Mouse (Mus musculus) frontal cortex, postnatal 36 days (tissue): Measurements from ENCODE around the gene Tspan10.
"Not testable (repeated sequence)": the region's sequence is repeated elsewhere in the genome, so short reads cannot be mapped to it uniquely, and the experiment has no call there.

Source experiments
- DNase-seq, 2 experiments: peaks; one replicate each; pipeline ENCODE4 v3.0.0; 2022; ENCODE audit warnings: low spot score in 2 of 2

The Tspan10 gene

GRCm38 (mm10) chr11:120442344-120442743 lies at the start of gene Tspan10:
Tspan10 (plus strand) TSS chr11:120442644.
- DNase-seq, result no peak

DNA sequence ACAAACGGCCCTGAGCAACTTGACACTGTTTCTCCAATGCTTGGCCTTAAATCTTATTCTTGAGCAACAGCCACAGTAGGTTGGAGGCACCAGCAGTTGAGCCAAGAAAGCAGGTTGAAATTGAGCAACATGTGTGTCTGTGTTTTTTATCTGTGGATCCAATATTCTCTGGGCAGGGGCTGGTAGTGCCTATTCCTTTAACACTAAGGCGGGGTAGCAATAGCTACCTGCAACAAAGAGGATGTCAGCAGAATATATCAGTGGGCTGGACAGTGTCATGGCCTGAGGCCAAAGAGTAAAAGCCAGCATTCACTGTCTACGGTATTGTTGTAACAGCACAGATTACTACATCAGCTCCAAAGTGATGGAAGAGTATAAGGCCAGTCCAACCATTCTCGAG lies 46.8 kb upstream of the Tspan10 start:
- DNase-seq, result no peak

DNA sequence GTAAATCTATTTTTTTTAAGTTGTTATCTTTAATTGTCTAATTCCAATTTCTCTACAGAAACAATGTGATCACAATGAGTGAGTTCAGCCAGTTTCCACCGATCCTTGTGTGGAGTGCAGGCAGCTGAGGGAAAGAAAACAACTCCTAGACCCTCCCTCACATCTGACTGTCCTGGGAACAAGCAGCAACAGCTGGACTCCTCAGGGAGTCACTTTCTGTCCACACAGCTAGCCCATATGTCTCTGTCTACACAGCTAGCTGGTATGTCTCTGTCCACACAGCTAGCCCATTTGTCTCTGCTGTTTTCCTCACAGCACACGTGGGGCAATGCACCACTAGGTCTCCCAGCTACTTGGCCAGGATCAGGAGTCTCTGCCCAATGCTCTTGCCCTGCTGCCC lies 44.8 kb upstream of the Tspan10 start:
- DNase-seq, result no peak

DNA sequence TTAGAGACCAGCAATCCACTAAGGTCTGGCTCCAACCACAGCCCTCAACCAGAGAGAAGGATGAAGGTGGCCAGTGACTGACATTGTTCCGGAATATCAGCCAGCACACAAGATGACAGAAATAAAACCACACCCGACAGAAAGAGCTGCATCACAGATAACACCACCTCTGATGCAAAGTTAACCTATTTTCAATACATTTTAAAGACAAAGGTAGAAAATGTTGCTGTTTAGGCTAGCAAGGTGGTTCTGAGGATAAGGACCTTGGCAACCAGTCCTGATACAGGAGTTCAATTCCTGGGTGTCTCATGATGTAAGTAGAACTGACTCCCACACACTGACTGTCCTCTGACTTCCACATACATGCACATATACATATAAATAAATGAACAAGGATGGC lies 43.1 kb upstream of the Tspan10 start:
- DNase-seq, result no peak

- no peak for DNase-seq
Measured at GRCm38 (mm10) chr11:120404814-120405213, 37.6 kb upstream of the Tspan10 start.

- DNase-seq, result no peak
Measured at GRCm38 (mm10) chr11:120405867-120406266, 36.6 kb upstream of the Tspan10 start.

GRCm38 (mm10) chr11:120406445-120406844 lies 36.0 kb upstream of the Tspan10 start:
- DNase-seq, result no peak

DNA sequence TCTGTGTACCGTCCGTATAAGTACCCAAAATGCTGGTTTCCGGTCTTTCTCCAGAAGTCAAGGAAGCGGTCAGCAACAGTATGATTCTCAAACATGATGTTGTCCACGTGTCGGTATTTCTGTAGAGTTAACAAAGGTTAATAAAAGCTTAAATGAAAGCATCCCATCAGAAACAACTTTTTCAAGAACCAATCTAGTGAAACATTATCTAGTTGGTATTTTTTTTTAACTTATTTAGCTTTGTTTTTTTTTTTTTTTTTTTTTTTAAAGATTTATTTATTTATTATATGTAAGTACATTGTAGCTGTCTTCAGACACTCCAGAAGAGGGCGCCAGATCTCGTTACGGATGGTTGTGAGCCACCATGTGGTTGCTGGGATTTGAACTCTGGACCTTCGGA lies 28.8 kb upstream of the Tspan10 start:
- not testable (repeated sequence) for DNase-seq

DNA sequence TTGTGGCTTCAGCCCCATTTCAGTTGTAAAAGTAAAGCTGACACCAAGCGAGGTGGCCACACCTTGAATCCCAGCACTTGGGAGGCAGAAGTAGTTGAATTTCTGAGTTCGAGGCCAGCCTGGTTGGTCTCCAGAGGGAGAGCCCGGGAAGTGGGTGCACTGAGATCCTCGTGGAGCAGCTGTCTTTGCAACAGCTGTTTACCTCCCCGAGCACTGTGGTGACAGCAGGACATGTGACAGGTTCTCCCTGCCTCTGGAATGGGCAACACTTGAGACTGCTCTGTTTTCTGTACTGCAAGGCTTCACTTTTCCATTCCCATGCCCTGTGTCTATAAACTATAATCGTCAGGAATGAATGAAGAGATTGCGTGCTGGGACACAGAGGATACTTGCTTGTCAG lies 24.6 kb upstream of the Tspan10 start:
- DNase-seq, result no peak

DNA sequence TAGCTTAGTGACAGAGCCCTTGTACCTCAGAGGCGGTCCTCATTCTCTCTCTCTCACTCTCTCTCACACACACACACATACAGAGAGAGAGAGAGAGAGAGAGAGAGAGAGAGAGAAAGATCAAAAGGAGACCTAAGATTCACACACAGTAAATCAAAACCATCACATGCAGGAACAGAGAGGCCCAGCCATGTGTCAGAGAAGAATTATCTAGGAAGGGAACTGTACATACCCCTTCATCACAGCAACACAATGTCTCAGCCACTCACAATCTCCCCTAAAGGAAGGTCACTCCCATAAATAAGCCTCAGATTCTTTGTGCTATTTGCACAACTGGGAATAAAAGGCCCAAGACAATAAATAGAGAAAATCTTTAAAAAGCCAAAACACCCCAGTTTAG lies 23.9 kb upstream of the Tspan10 start:
- DNase-seq, result no peak

DNA sequence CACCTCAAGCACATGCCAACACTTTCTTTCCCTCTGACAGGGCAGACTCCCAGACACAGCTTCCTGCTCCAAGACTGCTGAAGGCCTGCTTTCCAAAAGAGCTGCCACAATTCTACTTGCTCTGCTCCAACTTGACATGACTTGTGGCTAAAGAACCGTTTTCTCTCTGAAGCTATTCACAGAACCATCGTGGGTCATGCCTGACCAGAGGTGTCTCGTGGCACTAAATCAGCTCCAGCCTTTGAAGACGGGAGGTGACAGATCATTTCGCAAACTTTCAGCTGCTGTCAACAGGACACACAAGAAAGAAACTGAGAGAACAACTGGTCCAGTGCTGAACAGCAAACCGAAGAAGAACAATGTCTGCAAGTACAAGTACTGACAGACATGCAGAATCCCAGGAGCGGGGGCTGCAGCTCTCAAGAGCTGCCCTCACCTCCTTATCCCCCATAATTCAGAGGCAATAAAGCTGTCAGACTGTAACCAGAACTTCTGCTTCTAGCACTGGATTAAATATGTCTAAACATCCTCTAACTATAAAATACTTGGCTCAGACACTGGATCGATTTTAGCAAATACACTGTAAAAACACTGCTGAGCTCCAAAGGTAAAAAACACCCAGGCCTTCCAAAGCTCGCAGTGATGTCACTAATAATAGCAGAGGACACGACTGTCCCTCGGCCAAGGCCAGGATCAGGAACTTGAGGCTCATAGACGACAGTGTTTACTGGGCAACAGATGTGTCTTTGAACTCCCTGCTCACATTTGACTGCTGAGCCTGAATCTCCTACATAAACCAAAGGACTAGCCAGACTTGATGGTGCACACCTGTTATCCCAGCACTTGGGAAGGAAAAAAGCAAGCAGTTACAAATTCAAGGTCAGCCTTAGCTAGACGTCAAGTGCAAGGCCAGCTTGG lies 19.5 kb upstream of the Tspan10 start:
- no peak for DNase-seq

DNA sequence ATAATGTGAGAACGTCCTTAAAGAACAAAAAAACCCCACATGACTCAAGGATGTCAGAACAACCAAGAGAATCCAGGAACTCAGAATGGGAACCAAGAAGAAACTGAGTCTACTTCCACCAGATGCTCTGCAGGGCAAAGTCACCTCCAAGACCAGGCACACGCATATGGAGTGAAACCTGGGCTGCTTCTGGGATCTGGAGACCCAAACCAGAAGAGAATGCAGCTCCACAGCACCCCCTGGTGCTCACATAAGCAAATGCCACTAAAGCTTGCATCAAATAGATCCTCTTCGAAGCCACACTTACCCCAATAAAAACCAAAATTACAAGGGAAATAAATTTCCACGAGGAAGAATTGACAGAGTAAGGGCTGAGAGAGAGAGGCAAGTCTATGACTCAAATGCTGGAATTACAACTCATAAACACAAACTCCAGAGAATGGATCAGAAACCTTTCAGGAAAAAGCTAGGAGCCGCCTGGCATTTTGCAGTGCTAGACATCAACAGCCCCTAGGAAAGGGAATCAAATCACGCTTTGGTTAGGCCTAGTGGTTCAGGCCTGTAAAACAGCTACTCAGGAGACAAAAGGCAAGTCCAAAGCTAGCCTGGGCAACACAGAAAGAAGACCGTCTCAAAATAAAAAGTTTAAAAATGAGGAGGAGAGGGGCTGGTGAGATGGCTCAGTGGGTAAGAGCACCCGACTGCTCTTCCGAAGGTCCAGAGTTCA lies 18.7 kb upstream of the Tspan10 start:
- peak; percentile 37 to 64 for DNase-seq

DNA sequence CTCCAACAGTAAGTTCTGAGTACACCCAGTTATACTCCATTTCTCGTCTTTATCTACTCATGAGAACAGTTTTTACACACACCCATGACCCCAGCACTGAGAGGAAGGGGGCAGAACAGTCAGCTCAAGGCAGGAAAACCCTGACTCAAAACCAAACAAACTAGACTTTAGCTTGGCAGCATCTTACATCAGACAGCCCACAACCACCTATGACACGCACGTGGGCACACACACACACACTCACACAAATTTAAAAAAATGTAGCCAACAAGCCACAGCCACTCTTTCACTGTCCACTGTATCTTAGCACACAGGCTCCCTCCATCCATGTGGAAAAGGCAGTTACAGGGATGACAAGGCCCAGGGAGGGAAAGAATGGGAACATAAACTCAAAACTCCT lies 15.7 kb upstream of the Tspan10 start:
- no peak for DNase-seq

GRCm38 (mm10) chr11:120437152-120437856 lies 5.1 kb upstream of the Tspan10 start, which contains the start of gene Nploc4:
Nploc4 (minus strand) TSS chr11:120437708.
- peak; percentile 86 to 87 for DNase-seq

GRCm38 (mm10) chr11:120437857-120438385 lies 4.5 kb upstream of the Tspan10 start:
- DNase-seq, result no peak

GRCm38 (mm10) chr11:120442765-120443280 lies 379 bp downstream of the Tspan10 start:
- no peak for DNase-seq

- no peak for DNase-seq
Measured at GRCm38 (mm10) chr11:120444106-120444505, 1.7 kb downstream of the Tspan10 start.

GRCm38 (mm10) chr11:120445475-120445874 lies 3.0 kb downstream of the Tspan10 start:
- no peak for DNase-seq

- DNase-seq, result no peak
Measured at GRCm38 (mm10) chr11:120447179-120447578, 4.7 kb downstream of the Tspan10 start.

DNA sequence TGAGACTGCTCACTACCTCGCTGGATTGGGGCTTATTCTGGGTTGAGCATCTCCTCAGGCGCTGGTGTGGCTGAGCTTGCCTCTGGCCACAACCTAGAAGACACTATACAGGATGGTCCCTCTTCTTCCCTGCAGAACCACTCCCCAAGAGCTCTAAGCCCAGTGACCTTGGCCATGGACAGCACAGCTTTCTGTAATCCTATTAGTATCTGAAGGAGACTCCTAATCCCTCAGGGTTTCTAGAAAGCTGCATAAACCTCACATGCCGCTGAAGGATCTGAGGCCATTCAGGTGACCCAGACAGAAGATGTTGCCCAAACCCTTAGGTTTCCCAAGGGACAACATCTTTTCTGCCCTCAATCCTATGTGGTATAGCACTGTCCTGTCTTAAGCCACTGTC lies 9.8 kb downstream of the Tspan10 start:
- no peak for DNase-seq

DNA sequence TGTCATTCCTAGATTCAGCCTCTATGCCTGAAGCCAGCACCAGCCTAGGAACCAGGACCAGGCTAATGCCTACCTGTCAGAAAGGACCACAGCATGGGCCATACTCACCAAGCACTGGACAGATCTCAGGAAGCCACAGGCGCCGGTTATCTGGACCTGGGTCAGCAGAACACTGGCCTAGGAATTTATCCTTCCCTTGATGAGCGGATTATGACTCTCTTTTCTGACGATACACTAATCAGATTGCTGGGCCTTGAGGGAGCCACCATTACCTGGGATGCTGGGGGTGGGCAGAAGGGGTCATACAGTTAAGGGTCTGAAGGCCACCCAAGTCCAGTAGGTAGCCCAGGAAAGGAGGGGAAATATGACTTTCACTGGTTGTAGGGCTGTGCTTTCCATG lies 10.9 kb downstream of the Tspan10 start, which contains the start of gene Pde6g:
TSS of gene Pde6g (minus strand) at position 195 of the 400 bp plus-strand sequence.
- no peak for DNase-seq

GRCm38 (mm10) chr11:120454965-120455364 lies 12.5 kb downstream of the Tspan10 start:
- DNase-seq, result no peak
